In genomic region chr16:30395136-30395535, GRCm38 (mm10) we compare ENCODE assay signal across 31 mouse cellular contexts. TPM values are rescaled to one million over a fixed set of nuclear protein-coding genes. Genes with fewer than 3 reads are reported as not detected.
DNase-seq lines count a peak whose midpoint lies in the region; ATAC-seq and TF ChIP-seq lines count a peak whose summit lies in the region.
"Had no signal": no experiment of that assay in that cellular context is flagged by ENCODE, and none has a peak within 500 bp of the region (broad histone marks: within the 10 kb centered on the region; RNA-seq: fewer than 3 reads in every experiment).

No protein-coding gene starts in this region.

- no peak overlapping the region for H3K4me3 ChIP-seq in liver, embryonic 12.5 days
- no peak overlapping the region for H3K4me3 ChIP-seq in MEL (ENCODE audit: control insufficient read depth in 1 of 2, insufficient read depth in 1 of 2, low read depth in 2 of 2, low read length in 2 of 2)
- H3K4me3 ChIP-seq: embryonic facial prominence, embryonic 10.5 days; heart, adult 2 months; heart, embryonic 15.5 days; limb, embryonic 13.5 days; lung, embryonic 15.5 days; megakaryocyte, embryonic 14.5 days; neural tube, embryonic 12.5 days had no signal

- H3K4me1 ChIP-seq in liver, embryonic 12.5 days: peaks cover 32% of the 10 kb centered on the region
- peaks cover 12 to 48% of the 10 kb centered on the region in 2 experiments for H3K4me1 ChIP-seq in MEL (ENCODE audit: control insufficient read depth in 1 of 2, insufficient read depth in 2 of 2, low read length in 2 of 2)
- H3K4me1 ChIP-seq: neural tube, embryonic 12.5 days had no signal

- no peaks in the 10 kb centered on the region; the same call in 1 of the 2 replicates for H3K27me3 ChIP-seq in liver, embryonic 12.5 days (replicated peaks)
- H3K27me3 ChIP-seq in MEL (ENCODE audit: control insufficient read depth in 1 of 2, insufficient read depth in 2 of 2, low read length in 2 of 2): no peaks in the 10 kb centered on the region
- H3K27me3 ChIP-seq: heart, embryonic 15.5 days; limb, embryonic 13.5 days; neural tube, embryonic 12.5 days had no signal

- TF ChIP-seq RAD21 in MEL (IDR thresholded peaks at IDR 0.05; ENCODE audit: low read depth, low read length): no peak

- WGBS in liver, embryonic 12.5 days (ENCODE audit: insufficient replicate concordance): 38% methylated on average over 2 of the region's 2 CpGs

- no peak for ATAC-seq in liver, embryonic 12.5 days
- peak; percentile 55 for ATAC-seq in common myeloid progenitor, adult 5-6 weeks (replicated peaks; ENCODE audit: low read depth, poor library complexity, severe bottlenecking)
- ATAC-seq: activated CD4-positive, CD25-positive, alpha-beta regulatory T cell, adult 4 months; forebrain, embryonic 16.5 days; inflammation-experienced regulatory T-cells, adult 6 months had no signal

- DNase-seq in liver: peak; percentile 9
- peak; percentile 44 for DNase-seq in MEL (ENCODE audit: low read depth, low spot score)
- DNase-seq in skeletal muscle tissue, adult 2 months (ENCODE audit: low read depth, low spot score): peak; percentile 16
- DNase-seq in embryo, embryonic 10.5 days (ENCODE audit: low spot score): no peak
- no peak for DNase-seq in kidney, adult 18-20 months
- DNase-seq: adrenal gland, adult 8-10 months; cerebellum, adult 9-10 months; gastrocnemius, postnatal 14 days; heart, postnatal 36 days; kidney, adult 2 months; kidney, postnatal 14 days; midbrain, embryonic 14.5 days; retina, postnatal 1 day; thymus, adult 2 months; thymus, postnatal 4 days had no signal

- H3K4me2 ChIP-seq in liver, embryonic 12.5 days: no peak overlapping the region
- H3K4me2 ChIP-seq: heart, embryonic 15.5 days; hindbrain, embryonic 14.5 days; limb, embryonic 13.5 days; lung, embryonic 15.5 days; neural tube, embryonic 12.5 days had no signal

- H3K9me3 ChIP-seq in liver, embryonic 12.5 days (replicated peaks): no peaks in the 10 kb centered on the region
- no peaks in the 10 kb centered on the region for H3K9me3 ChIP-seq in MEL (replicated peaks; ENCODE audit: insufficient read depth, low read length)
- H3K9me3 ChIP-seq: embryonic facial prominence, embryonic 10.5 days; G1E; heart, embryonic 15.5 days; lung, embryonic 15.5 days had no signal

- H3K79me2 ChIP-seq in MEL (ENCODE audit: control insufficient read depth, insufficient read depth, low read length, poor library complexity): no peaks in the 10 kb centered on the region

- no peak for TF ChIP-seq POLR2A in MEL (IDR thresholded peaks at IDR 0.05; ENCODE audit: control insufficient read depth in 1 of 2, insufficient read depth in 1 of 2, low read depth in 1 of 2, low read length in 2 of 2, poor library complexity in 1 of 2)

- TF ChIP-seq CTCF in MEL (IDR thresholded peaks at IDR 0.05 in 2 of 3, conservative IDR thresholded peaks at IDR 0.05 in 1 of 3; ENCODE audit: control insufficient read depth in 1 of 3, insufficient read depth in 1 of 3, low read depth in 2 of 3, low read length in 3 of 3, poor library complexity in 1 of 3, severe bottlenecking in 1 of 3): no peak

- H3K27ac ChIP-seq in liver, embryonic 12.5 days: no peak overlapping the region
- no peak overlapping the region for H3K27ac ChIP-seq in MEL (ENCODE audit: control insufficient read depth, low read depth, low read length)
- H3K27ac ChIP-seq: embryonic facial prominence, embryonic 10.5 days; heart, adult 2 months; heart, embryonic 15.5 days; hindbrain, embryonic 14.5 days; limb, embryonic 13.5 days; liver, embryonic 14.5 days; lung, embryonic 15.5 days; neural tube, embryonic 12.5 days; stomach, postnatal 0 days had no signal

- no peak overlapping the region for H3K9ac ChIP-seq in liver, embryonic 12.5 days
- H3K9ac ChIP-seq in MEL (ENCODE audit: control insufficient read depth, low read depth, low read length, poor library complexity, severe bottlenecking): no peak overlapping the region
- H3K9ac ChIP-seq: heart, embryonic 15.5 days; hindbrain, embryonic 14.5 days; limb, embryonic 13.5 days; liver, embryonic 14.5 days; lung, embryonic 15.5 days; neural tube, embryonic 12.5 days had no signal

- no peak for TF ChIP-seq EP300 in MEL (IDR thresholded peaks at IDR 0.05; ENCODE audit: low read depth in 1 of 2, low read length in 2 of 2)

- H3K36me3 ChIP-seq in liver, embryonic 12.5 days: no peaks in the 10 kb centered on the region
- H3K36me3 ChIP-seq in MEL (ENCODE audit: control insufficient read depth in 1 of 2, insufficient read depth in 2 of 2, low read length in 2 of 2): peaks cover 0 to 26% of the 10 kb centered on the region in 2 experiments; a peak in 2 of 4 replicates
- H3K36me3 ChIP-seq: embryonic facial prominence, embryonic 10.5 days; G1E; heart, embryonic 15.5 days; limb, embryonic 13.5 days; lung, embryonic 15.5 days; neural tube, embryonic 12.5 days had no signal

TF ChIP-seq in MEL, 35 proteins besides CTCF, POLR2A, EP300 and RAD21:
- TF ChIP-seq USF1 (IDR thresholded peaks at IDR 0.05; ENCODE audit: low read depth, low read length) (peak; percentile 80), MAFK (IDR thresholded peaks at IDR 0.05; ENCODE audit: borderline replicate concordance, low read depth, low read length) (no peak), ELF1 (IDR thresholded peaks at IDR 0.05; ENCODE audit: low read depth, low read length) (0 out of 2 replicates have a peak, but pooled peaks have one; percentile 22), NRF1 (IDR thresholded peaks at IDR 0.05; ENCODE audit: insufficient read depth, low read depth, low read length, poor library complexity, severe bottlenecking) (no peak), MAX (IDR thresholded peaks at IDR 0.05; ENCODE audit: low read length) (0 out of 2 replicates have a peak, but pooled peaks have one; percentile 43), MYC (IDR thresholded peaks at IDR 0.05; ENCODE audit: low read depth, low read length) (0 out of 2 replicates have a peak, but pooled peaks have one; percentile 28), CHD2 (IDR thresholded peaks at IDR 0.05; ENCODE audit: low read length) (no peak)
TF ChIP-seq in MEL: peak in this region for 4.

RNA-seq across cellular contexts. Expression of gene Atp13a3, which starts 10.6 kb away (rescaled TPM):
- polyA plus RNA-seq in liver, embryonic 12.5 days (2016; fragmentation: Nextera tagmentation; extraction: Ambion mirVana): 17.7 and 18.5 TPM in 2 replicates
- total RNA-seq in MEL (2012; rRNA removed): 120 and 145 TPM in 2 replicates
- 100 to 1,000 TPM in 1 of 2 experiments, 10 to 100 TPM in 1; 93.3 to 117 TPM for polyA plus RNA-seq in MEL (2012; ENCODE audit: insufficient read depth in 1 of 2, insufficient read length in 2 of 2, low read depth in 1 of 2, low replicate concordance in 2 of 2, missing spikeins in 1 of 2)
- 114 and 130 TPM in 2 replicates for total RNA-seq in common myeloid progenitor, adult 5-6 weeks (2017)

Comparison
In these comparisons a context has a peak if more than half of its experiments do, and no peak if none do; other contexts are left out.
1. DNase-seq: peak in liver (single experiment), MEL (single experiment) and skeletal muscle tissue, adult 2 months (single experiment); none in embryo, embryonic 10.5 days (single experiment) and kidney, adult 18-20 months (single experiment).